Mouse (Mus musculus) right cerebral cortex, postnatal 10 days (tissue): ENCODE data around the gene Spryd3.
"Not testable (repeated sequence)": the region's sequence is repeated elsewhere in the genome, so short reads cannot be mapped to it uniquely, and the experiment has no call there.

ENCODE experiments used
- DNase-seq, 2 experiments: peaks; one replicate each; pipeline ENCODE4 v3.0.0; 2021; ENCODE audit warnings: low spot score in 2 of 2

The Spryd3 gene

GRCm38 (mm10) chr15:102136129-102136758 lies at the start of gene Spryd3:
TSS of gene Spryd3 (minus strand) at chr15:102136234.
- peak; percentile 97 to 98 for DNase-seq

GRCm38 (mm10) chr15:102183076-102183475 lies 47.0 kb upstream of the Spryd3 start:
- DNase-seq: no peak

GRCm38 (mm10) chr15:102179924-102180323 lies 43.9 kb upstream of the Spryd3 start:
- DNase-seq: no peak

- no peak for DNase-seq
Measured at GRCm38 (mm10) chr15:102179106-102179505, 43.1 kb upstream of the Spryd3 start.

- DNase-seq: peak in 1 of 2 experiments; percentile 76
Measured at GRCm38 (mm10) chr15:102178279-102178678, 42.2 kb upstream of the Spryd3 start.

- DNase-seq: no peak
Measured at GRCm38 (mm10) chr15:102177417-102177816, 41.4 kb upstream of the Spryd3 start.

- DNase-seq: no peak
Measured at GRCm38 (mm10) chr15:102176571-102177316, 40.7 kb upstream of the Spryd3 start.

GRCm38 (mm10) chr15:102175736-102176319 lies 39.8 kb upstream of the Spryd3 start:
- no peak for DNase-seq

- DNase-seq: no peak
Measured at GRCm38 (mm10) chr15:102173581-102173980, 37.5 kb upstream of the Spryd3 start.

- no peak for DNase-seq
Measured at GRCm38 (mm10) chr15:102169064-102169463, 33.0 kb upstream of the Spryd3 start.

- DNase-seq: no peak
Measured at GRCm38 (mm10) chr15:102167620-102168021, 31.6 kb upstream of the Spryd3 start.

- no peak for DNase-seq
Measured at GRCm38 (mm10) chr15:102165468-102166100, 29.6 kb upstream of the Spryd3 start.

GRCm38 (mm10) chr15:102163900-102164693 lies 28.1 kb upstream of the Spryd3 start:
- DNase-seq: no peak

GRCm38 (mm10) chr15:102160415-102161060 lies 24.5 kb upstream of the Spryd3 start:
- DNase-seq: no peak

- no peak for DNase-seq
Measured at GRCm38 (mm10) chr15:102156836-102157235, 20.8 kb upstream of the Spryd3 start.

- not testable (repeated sequence) for DNase-seq
Measured at GRCm38 (mm10) chr15:102155006-102155405, 19.0 kb upstream of the Spryd3 start.

- DNase-seq: no peak
Measured at GRCm38 (mm10) chr15:102152646-102153045, 16.6 kb upstream of the Spryd3 start.

- DNase-seq: no peak
Measured at GRCm38 (mm10) chr15:102150301-102151135, 14.5 kb upstream of the Spryd3 start, which contains the start of gene Soat2. TSS of gene Soat2 (plus strand) at chr15:102150526.

GRCm38 (mm10) chr15:102149561-102149960 lies 13.5 kb upstream of the Spryd3 start:
- DNase-seq: no peak
